Mouse (Mus musculus): ENCODE measurements around the gene Sbk1.
"Not testable (repeated sequence)": the region's sequence is repeated elsewhere in the genome, so short reads cannot be mapped to it uniquely, and the experiment has no call there.

DNA sequence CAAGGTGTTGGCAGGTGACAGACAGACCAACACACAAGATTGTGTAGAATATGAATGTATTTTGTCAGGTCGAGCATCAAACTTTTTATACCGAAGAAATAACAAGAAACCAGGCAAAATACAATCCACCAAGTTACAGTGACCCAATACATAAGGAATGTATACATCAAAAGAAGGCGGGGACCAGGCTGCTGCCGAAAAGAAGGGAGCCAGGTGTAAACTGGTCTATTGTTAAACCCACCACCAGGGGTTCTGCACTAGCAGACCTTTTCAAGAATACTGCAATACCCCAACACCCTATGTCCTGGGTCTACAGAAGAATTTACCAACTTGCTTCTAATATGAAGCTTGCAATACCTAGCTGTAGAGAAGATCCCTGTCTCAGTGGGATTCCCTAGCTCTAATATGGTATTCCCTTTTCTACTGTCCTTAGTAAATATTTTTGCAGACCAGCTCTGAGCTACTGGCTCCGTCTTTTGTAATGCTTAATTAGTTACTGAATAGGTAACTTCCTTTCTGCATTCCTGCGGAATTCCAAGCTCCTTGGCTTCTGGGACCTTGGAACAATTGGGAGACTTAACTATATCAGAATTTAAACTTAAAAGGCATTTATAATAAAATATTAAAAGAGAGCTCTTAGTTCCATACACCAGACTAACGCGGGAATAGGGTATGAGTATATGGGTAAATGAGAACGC, 53.3 kb downstream of the Sbk1 start:
- TF ChIP-seq POLR2A (IDR thresholded peaks at IDR 0.05; ENCODE audit: borderline replicate concordance, insufficient read depth, low read length); CTCF (IDR thresholded peaks at IDR 0.05; ENCODE audit: borderline replicate concordance, insufficient read depth, low read depth, low read length): not testable (repeated sequence)

Measured in cerebellum, adult 2 months (tissue).